Mouse (Mus musculus) mature B cell (primary cell): ENCODE measurements around the gene Nup62.

Experiments
- in situ Hi-C: fragments of 300-500 bp; cut with MboI; formaldehyde crosslinking; loops from 2 replicates; pipeline ENCODE4 v1.14.3; 2019

Gene Nup62

GRCm38 (mm10) chr7:44815721-44816469, at the start of gene Nup62, which contains the start of gene Il4i1:
Gene Nup62, plus strand, starts transcription at chr7:44816088.
Gene Il4i1, plus strand, starts transcription at chr7:44816387.
- in situ Hi-C loops: loop anchor here (10.0 kb wide), 1 partner anchor 71 kb away; the partner anchor contains the start of gene Vrk3

GRCm38 (mm10) chr7:44768129-44768528, 47.8 kb upstream of the Nup62 start:
- in situ Hi-C loops: no loop called here

- in situ Hi-C loops: no loop called here
These were observed 45.8 kb upstream of the Nup62 start for GRCm38 (mm10) chr7:44770046-44770578.

- in situ Hi-C loops: no loop called here
These were observed 43.2 kb upstream of the Nup62 start for GRCm38 (mm10) chr7:44772591-44773204.

- in situ Hi-C loops: no loop called here
These were observed 38.9 kb upstream of the Nup62 start for GRCm38 (mm10) chr7:44776849-44777498.

- in situ Hi-C loops: no loop called here
These were observed 35.8 kb upstream of the Nup62 start for GRCm38 (mm10) chr7:44780101-44780500.

GRCm38 (mm10) chr7:44789531-44789930, 26.4 kb upstream of the Nup62 start:
- in situ Hi-C loops: no loop called here

GRCm38 (mm10) chr7:44790066-44790465, 25.8 kb upstream of the Nup62 start:
- in situ Hi-C loops: no loop called here

GRCm38 (mm10) chr7:44792781-44793180, 23.1 kb upstream of the Nup62 start:
- in situ Hi-C loops: no loop called here

- in situ Hi-C loops: no loop called here
These were observed 7.0 kb upstream of the Nup62 start for GRCm38 (mm10) chr7:44808927-44809326.

GRCm38 (mm10) chr7:44809466-44809865, 6.4 kb upstream of the Nup62 start:
- in situ Hi-C loops: no loop called here

GRCm38 (mm10) chr7:44810365-44810764, 5.5 kb upstream of the Nup62 start:
- in situ Hi-C loops: loop anchor here (10.0 kb wide), 1 partner anchor 66 kb away; the partner anchor contains the start of gene Vrk3

GRCm38 (mm10) chr7:44810819-44811557, 4.9 kb upstream of the Nup62 start:
- in situ Hi-C loops: loop anchor here (10.0 kb wide), 1 partner anchor 66 kb away; the partner anchor contains the start of gene Vrk3

GRCm38 (mm10) chr7:44812651-44813325, 3.1 kb upstream of the Nup62 start:
- in situ Hi-C loops: loop anchor here (10.0 kb wide), 1 partner anchor 68 kb away; the partner anchor contains the start of gene Vrk3

- in situ Hi-C loops: loop anchor here (10.0 kb wide), 1 partner anchor 69 kb away; the partner anchor contains the start of gene Vrk3
These were observed 1.9 kb upstream of the Nup62 start for GRCm38 (mm10) chr7:44813985-44814384.

- in situ Hi-C loops: loop anchor here (10.0 kb wide), 1 partner anchor 70 kb away; the partner anchor contains the start of gene Vrk3
These were observed 1.5 kb upstream of the Nup62 start for GRCm38 (mm10) chr7:44814423-44814822.

- in situ Hi-C loops: loop anchor here (10.0 kb wide), 1 partner anchor 70 kb away; the partner anchor contains the start of gene Vrk3
These were observed 835 bp upstream of the Nup62 start for GRCm38 (mm10) chr7:44814952-44815553.

GRCm38 (mm10) chr7:44816470-44817021, 658 bp downstream of the Nup62 start, which contains the start of gene Atf5:
Gene Atf5, minus strand, starts transcription at chr7:44816658.
- in situ Hi-C loops: loop anchor here (10.0 kb wide), 1 partner anchor 72 kb away; the partner anchor contains the start of gene Vrk3

GRCm38 (mm10) chr7:44817441-44817840, 1.6 kb downstream of the Nup62 start:
- in situ Hi-C loops: loop anchor here (10.0 kb wide), 1 partner anchor 73 kb away; the partner anchor contains the start of gene Vrk3

- in situ Hi-C loops: loop anchor here (10.0 kb wide), 1 partner anchor 73 kb away; the partner anchor contains the start of gene Vrk3
These were observed 2.3 kb downstream of the Nup62 start for GRCm38 (mm10) chr7:44818164-44818563.
